14 mouse cellular contexts compared by ENCODE assay signal in genomic region chr1:71540437-71540836, GRCm38 (mm10). TPM values are rescaled to one million over a fixed set of nuclear protein-coding genes. Genes with fewer than 3 reads are reported as not detected.
A peak's percentile ranks its signal among the peaks of the same experiment; 100 is the strongest.
DNase-seq lines count a peak whose midpoint lies in the region; ATAC-seq and TF ChIP-seq lines count a peak whose summit lies in the region.
"Had no signal": no experiment of that assay in that cellular context is flagged by ENCODE, and none has a peak within 500 bp of the region (broad histone marks: within the 10 kb centered on the region; RNA-seq: fewer than 3 reads in every experiment).

No protein-coding gene starts in this region.

- H3K9ac ChIP-seq in lung, postnatal 0 days (replicated peaks; ENCODE audit: low read depth): no peak overlapping the region
- H3K9ac ChIP-seq: embryonic facial prominence, embryonic 12.5 days; neural tube, embryonic 15.5 days had no signal

- H3K27me3 ChIP-seq in cerebellum, adult 2 months (ENCODE audit: control insufficient read depth, insufficient read depth, low read length): no peaks in the 10 kb centered on the region; the same call in 1 of the 2 replicates
- H3K27me3 ChIP-seq in lung, postnatal 0 days (replicated peaks; ENCODE audit: insufficient read depth, low read length): no peaks in the 10 kb centered on the region
- H3K27me3 ChIP-seq: embryonic facial prominence, embryonic 12.5 days; neural tube, embryonic 15.5 days had no signal

- WGBS in cerebellum, adult 2 months: 8% methylated on average over 3 of the region's 3 CpGs
- 74% methylated on average over 3 of the region's 3 CpGs for WGBS in lung, postnatal 0 days

- H3K27ac ChIP-seq in cerebellum, adult 2 months (ENCODE audit: insufficient read depth, low read length): no peak overlapping the region
- H3K27ac ChIP-seq in lung, postnatal 0 days (ENCODE audit: low read length): no peak overlapping the region
- H3K27ac ChIP-seq: embryonic facial prominence, embryonic 12.5 days; neural tube, embryonic 15.5 days had no signal

- H3K9me3 ChIP-seq in lung, postnatal 0 days (ENCODE audit: low read length): no peaks in the 10 kb centered on the region
- H3K9me3 ChIP-seq: embryonic facial prominence, embryonic 12.5 days; G1E; neural tube, embryonic 15.5 days had no signal

- no peaks in the 10 kb centered on the region for H3K4me1 ChIP-seq in cerebellum, adult 2 months (ENCODE audit: control insufficient read depth, insufficient read depth, low read length)
- H3K4me1 ChIP-seq in lung, postnatal 0 days (ENCODE audit: insufficient read depth, low read depth, low read length): no peaks in the 10 kb centered on the region
- H3K4me1 ChIP-seq: embryonic facial prominence, embryonic 12.5 days; neural tube, embryonic 15.5 days had no signal

- H3K4me3 ChIP-seq in cerebellum, adult 2 months (replicated peaks; ENCODE audit: insufficient read depth, low read depth, low read length): no peak overlapping the region
- no peak overlapping the region for H3K4me3 ChIP-seq in lung, postnatal 0 days (ENCODE audit: low read depth, low read length)
- H3K4me3 ChIP-seq: embryonic facial prominence, embryonic 12.5 days; neural tube, embryonic 15.5 days had no signal

- TF ChIP-seq CTCF in cerebellum, adult 2 months (IDR thresholded peaks at IDR 0.05; ENCODE audit: borderline replicate concordance, insufficient read depth, low read depth, low read length): no peak
- TF ChIP-seq CTCF in lung, postnatal 0 days (IDR thresholded peaks at IDR 0.05): no peak

- no peak overlapping the region for H3K4me2 ChIP-seq in lung, postnatal 0 days (replicated peaks; ENCODE audit: low read depth, low read length)
- H3K4me2 ChIP-seq: embryonic facial prominence, embryonic 12.5 days; neural tube, embryonic 15.5 days had no signal

- TF ChIP-seq EP300 in lung, postnatal 0 days (IDR thresholded peaks at IDR 0.05): no peak

- no peak for TF ChIP-seq POLR2A in cerebellum, adult 2 months (IDR thresholded peaks at IDR 0.05; ENCODE audit: borderline replicate concordance, insufficient read depth, low read length)

- DNase-seq in cerebellum, adult 2 months: peak; percentile 14 to 33
- DNase-seq in cerebellum, adult 18-20 months: no peak
- peak; percentile 53 to 67 for DNase-seq in layer of hippocampus, postnatal 10 days (ENCODE audit: low spot score in 2 of 2)
- DNase-seq in layer of hippocampus, adult 9-10 months (ENCODE audit: low spot score): no peak
- peak; percentile 10 to 27 for DNase-seq in cerebellum, postnatal 36 days
- DNase-seq in lung, postnatal 0 days (ENCODE audit: low spot score): peak; percentile 56
- DNase-seq in frontal cortex, postnatal 36 days (ENCODE audit: low spot score in 2 of 2): no peak
- no peak for DNase-seq in testis, postnatal 10 days (ENCODE audit: low spot score)
- DNase-seq: adrenal gland, postnatal 36 days; liver; thymus, postnatal 25 days had no signal

- ATAC-seq in lung, postnatal 0 days: no peak; the same call in 1 of the 2 replicates

- H3K36me3 ChIP-seq in lung, postnatal 0 days (ENCODE audit: insufficient read depth, low read length): no peaks in the 10 kb centered on the region
- H3K36me3 ChIP-seq: embryonic facial prominence, embryonic 12.5 days; G1E; neural tube, embryonic 15.5 days had no signal

RNA-seq across cellular contexts. Expression of gene Atic, which starts 16.5 kb away (rescaled TPM):
- 21.3 and 23.0 TPM in 2 replicates for polyA plus RNA-seq in cerebellum, adult 2 months (2012; rRNA removed)
- total RNA-seq in layer of hippocampus, postnatal 10 days (2021): 10 to 100 TPM; 41.9 to 42.8 TPM
- polyA plus RNA-seq in lung, postnatal 0 days (2015; fragmentation: Nextera tagmentation; extraction: Ambion mirVana): 17.5 and 19.1 TPM in 2 replicates

Comparison
In these comparisons a context has a peak if more than half of its experiments do, and no peak if none do; other contexts are left out.
1. DNase-seq: peak in cerebellum, adult 2 months (2 of 2), layer of hippocampus, postnatal 10 days (2 of 2), cerebellum, postnatal 36 days (2 of 2) and lung, postnatal 0 days (single experiment); none in cerebellum, adult 18-20 months (0 of 2), layer of hippocampus, adult 9-10 months (single experiment), frontal cortex, postnatal 36 days (0 of 2) and testis, postnatal 10 days (single experiment).